Mouse (Mus musculus): Measurements from ENCODE around the gene Ccsap. TPM values are rescaled to one million over a fixed set of nuclear protein-coding genes. Genes with fewer than 3 reads are reported as not detected.

Ccsap gene
- polyA plus RNA-seq, 1 experiment = 2.3 TPM

DNA sequence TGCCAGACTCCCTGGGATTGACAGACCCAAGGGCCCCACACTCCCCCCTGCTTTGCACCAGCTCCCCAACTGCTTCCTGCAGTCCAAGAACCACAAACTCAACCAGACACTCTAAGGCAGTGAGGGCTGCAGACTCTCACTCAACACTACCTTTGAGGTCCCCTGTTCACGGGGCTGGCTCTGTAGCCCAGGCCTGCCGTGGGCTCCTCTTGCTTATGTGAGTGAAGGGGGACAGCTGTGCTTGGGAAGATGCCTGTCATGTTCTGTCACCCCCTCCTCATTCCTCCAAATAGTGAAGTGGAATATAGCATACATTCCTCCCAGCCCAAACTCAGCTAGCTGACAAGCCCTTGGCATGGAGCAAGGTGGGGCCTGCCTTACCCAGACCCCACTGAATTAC is 22.4 kb upstream of the Ccsap start:
- TF ChIP-seq REST (IDR thresholded peaks at IDR 0.05; ENCODE audit: insufficient read depth, insufficient read length) (no peak), POLR2A (IDR thresholded peaks at IDR 0.05; ENCODE audit: insufficient read length, low read depth) (peak; percentile 12), MYOG (IDR thresholded peaks at IDR 0.05; ENCODE audit: control insufficient read depth in 1 of 3, insufficient read depth in 1 of 3, insufficient read length in 2 of 3, low read depth in 2 of 3) (peak in 1 of 3 experiments; percentile 77), SRF (IDR thresholded peaks at IDR 0.05; ENCODE audit: control insufficient read depth, insufficient read length, low read depth) (no peak), CEBPB (IDR thresholded peaks at IDR 0.05; ENCODE audit: insufficient read depth, poor library complexity, severe bottlenecking) (no peak), E2F4 (IDR thresholded peaks at IDR 0.05; ENCODE audit: insufficient read depth) (no peak), POLR2AphosphoS2 (IDR thresholded peaks at IDR 0.05; ENCODE audit: insufficient read length, low read depth) (no peak), MYOD1 (IDR thresholded peaks at IDR 0.05; ENCODE audit: control insufficient read depth in 1 of 3, insufficient read length in 2 of 3, low read depth in 2 of 3) (peak in 2 of 3 experiments; percentile 55 to 82), MAX (IDR thresholded peaks at IDR 0.05; ENCODE audit: low read depth) (no peak), TCF3 (IDR thresholded peaks at IDR 0.05; ENCODE audit: insufficient read length, low read depth) (no peak)
- Histone ChIP-seq H3K4me2 (ENCODE audit: low read depth) (peak overlapping the region; percentile 46), H3K79me2 (ENCODE audit: control insufficient read depth, insufficient read depth) (no peaks in the 10 kb centered on the region), H3K27me3 (ENCODE audit: control insufficient read depth, insufficient read depth, insufficient read length) (no peaks in the 10 kb centered on the region), H3K4me3 (no peak overlapping the region), H3K36me3 (ENCODE audit: control insufficient read depth, insufficient read depth) (no peaks in the 10 kb centered on the region), H3ac (ENCODE audit: control insufficient read depth, insufficient read length) (no peak overlapping the region)

DNA sequence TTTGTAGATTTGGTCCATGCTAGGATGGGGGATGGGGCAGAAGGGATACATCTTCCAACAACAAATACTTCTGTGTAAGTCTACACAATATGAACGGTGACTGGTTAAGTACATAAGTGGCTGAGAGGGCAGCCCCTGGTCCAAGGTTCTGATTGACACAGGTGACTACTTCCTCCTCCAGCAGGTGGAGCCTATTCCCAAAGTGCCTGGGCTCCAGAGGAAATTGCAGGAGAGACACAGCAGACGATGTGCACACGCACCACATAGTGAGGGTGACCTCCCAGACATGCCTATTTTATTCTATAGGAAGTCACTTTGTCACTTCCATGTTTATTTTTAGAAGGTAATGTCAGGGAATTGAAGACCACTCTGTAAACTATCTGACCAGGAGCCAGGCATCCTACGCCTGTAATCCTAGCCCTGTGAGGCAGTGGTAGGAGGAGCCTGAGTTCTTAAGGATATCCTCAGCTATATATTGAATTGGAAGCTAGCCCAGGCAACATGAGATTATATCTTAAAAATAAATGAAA is 20.9 kb upstream of the Ccsap start:
- Histone ChIP-seq H3K27me3 (ENCODE audit: control insufficient read depth, insufficient read depth, insufficient read length) (no peaks in the 10 kb centered on the region), H3K79me2 (ENCODE audit: control insufficient read depth, insufficient read depth) (no peaks in the 10 kb centered on the region), H3K4me2 (ENCODE audit: low read depth) (no peak overlapping the region), H3ac (ENCODE audit: control insufficient read depth, insufficient read length) (no peak overlapping the region), H3K36me3 (ENCODE audit: control insufficient read depth, insufficient read depth) (no peaks in the 10 kb centered on the region), H3K4me3 (no peak overlapping the region)
- TF ChIP-seq TCF12 (IDR thresholded peaks at IDR 0.05; ENCODE audit: insufficient read depth, poor library complexity, severe bottlenecking) (no peak), MYOD1 (IDR thresholded peaks at IDR 0.05; ENCODE audit: control insufficient read depth in 1 of 3, insufficient read length in 2 of 3, low read depth in 2 of 3) (no peak), CEBPB (IDR thresholded peaks at IDR 0.05; ENCODE audit: insufficient read depth, poor library complexity, severe bottlenecking) (no peak), SRF (IDR thresholded peaks at IDR 0.05; ENCODE audit: control insufficient read depth, insufficient read length, low read depth) (no peak), USF1 (IDR thresholded peaks at IDR 0.05; ENCODE audit: low read depth) (no peak), MYOG (IDR thresholded peaks at IDR 0.05; ENCODE audit: control insufficient read depth in 1 of 3, insufficient read depth in 1 of 3, insufficient read length in 2 of 3, low read depth in 2 of 3) (no peak)

DNA sequence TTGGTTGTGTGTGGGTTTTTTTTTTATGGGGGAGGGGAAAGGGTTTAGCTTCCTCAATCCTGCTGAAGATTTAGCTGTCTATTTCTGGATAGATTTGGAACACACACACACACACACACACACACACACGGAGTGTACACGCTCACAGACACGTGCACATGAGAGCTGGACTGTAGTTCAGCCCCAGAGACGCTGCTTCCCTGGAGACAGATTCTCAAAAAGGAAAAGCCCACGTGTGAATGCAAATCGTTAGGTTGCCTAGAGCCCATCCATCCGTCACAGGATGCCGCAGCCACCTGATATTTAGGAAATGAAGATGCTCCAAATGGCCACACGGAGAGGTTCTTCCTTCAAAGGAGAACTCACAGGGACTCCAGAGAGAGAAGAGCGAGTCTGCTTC is 20.3 kb upstream of the Ccsap start:
- TF ChIP-seq POLR2A (IDR thresholded peaks at IDR 0.05; ENCODE audit: insufficient read length, low read depth) = no peak
- TF ChIP-seq SRF (IDR thresholded peaks at IDR 0.05; ENCODE audit: control insufficient read depth, insufficient read length, low read depth) = no peak
- no peak for TF ChIP-seq POLR2AphosphoS2 (IDR thresholded peaks at IDR 0.05; ENCODE audit: insufficient read length, low read depth)
- TF ChIP-seq MYOG (IDR thresholded peaks at IDR 0.05; ENCODE audit: control insufficient read depth in 1 of 3, insufficient read depth in 1 of 3, insufficient read length in 2 of 3, low read depth in 2 of 3) = no peak
- TF ChIP-seq MYOD1 (IDR thresholded peaks at IDR 0.05; ENCODE audit: control insufficient read depth in 1 of 3, insufficient read length in 2 of 3, low read depth in 2 of 3) = no peak
- TF ChIP-seq USF1 (IDR thresholded peaks at IDR 0.05; ENCODE audit: low read depth) = no peak
- no peak for TF ChIP-seq CEBPB (IDR thresholded peaks at IDR 0.05; ENCODE audit: insufficient read depth, poor library complexity, severe bottlenecking)
- Histone ChIP-seq H3ac (ENCODE audit: control insufficient read depth, insufficient read length) (no peak overlapping the region), H3K27me3 (ENCODE audit: control insufficient read depth, insufficient read depth, insufficient read length) (no peaks in the 10 kb centered on the region), H3K79me2 (ENCODE audit: control insufficient read depth, insufficient read depth) (no peaks in the 10 kb centered on the region), H3K4me3 (no peak overlapping the region), H3K36me3 (ENCODE audit: control insufficient read depth, insufficient read depth) (no peaks in the 10 kb centered on the region), H3K4me2 (ENCODE audit: low read depth) (no peak overlapping the region)

DNA sequence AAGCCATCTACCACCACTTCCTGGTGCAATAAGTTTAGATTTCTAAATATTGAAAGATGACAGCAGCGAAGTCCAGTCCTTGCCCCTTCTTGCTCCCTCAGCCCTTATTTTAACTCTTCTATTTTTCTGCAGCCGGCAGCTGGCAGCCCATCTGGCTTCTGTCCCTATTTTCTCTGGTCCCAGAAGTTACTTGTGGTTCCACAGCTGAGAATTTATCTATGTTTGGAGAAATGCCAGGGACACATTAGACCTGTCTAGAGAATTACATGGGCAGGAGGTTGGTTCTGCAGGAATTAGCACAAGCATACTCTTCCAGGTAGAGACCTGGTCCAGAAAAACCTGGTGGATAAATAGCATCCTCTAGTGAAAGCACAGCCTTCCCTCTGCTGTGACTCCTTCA is 17.9 kb upstream of the Ccsap start:
- H3ac ChIP-seq (ENCODE audit: control insufficient read depth, insufficient read length) = no peak overlapping the region
- no peaks in the 10 kb centered on the region for H3K79me2 ChIP-seq (ENCODE audit: control insufficient read depth, insufficient read depth)
- H3K4me3 ChIP-seq = no peak overlapping the region
- H3K27me3 ChIP-seq (ENCODE audit: control insufficient read depth, insufficient read depth, insufficient read length) = no peaks in the 10 kb centered on the region
- TF ChIP-seq MYOD1 (IDR thresholded peaks at IDR 0.05; ENCODE audit: control insufficient read depth in 1 of 3, insufficient read length in 2 of 3, low read depth in 2 of 3) (peak in 2 of 3 experiments; percentile 50 to 68), MAX (IDR thresholded peaks at IDR 0.05; ENCODE audit: low read depth) (no peak), TCF12 (IDR thresholded peaks at IDR 0.05; ENCODE audit: insufficient read depth, poor library complexity, severe bottlenecking) (peak; percentile 79), REST (IDR thresholded peaks at IDR 0.05; ENCODE audit: insufficient read depth, insufficient read length) (no peak), MYOG (IDR thresholded peaks at IDR 0.05; ENCODE audit: control insufficient read depth in 1 of 3, insufficient read depth in 1 of 3, insufficient read length in 2 of 3, low read depth in 2 of 3) (peak in 1 of 3 experiments; percentile 89)
- peak overlapping the region; percentile 14 for H3K4me2 ChIP-seq (ENCODE audit: low read depth)
- no peaks in the 10 kb centered on the region for H3K36me3 ChIP-seq (ENCODE audit: control insufficient read depth, insufficient read depth)

DNA sequence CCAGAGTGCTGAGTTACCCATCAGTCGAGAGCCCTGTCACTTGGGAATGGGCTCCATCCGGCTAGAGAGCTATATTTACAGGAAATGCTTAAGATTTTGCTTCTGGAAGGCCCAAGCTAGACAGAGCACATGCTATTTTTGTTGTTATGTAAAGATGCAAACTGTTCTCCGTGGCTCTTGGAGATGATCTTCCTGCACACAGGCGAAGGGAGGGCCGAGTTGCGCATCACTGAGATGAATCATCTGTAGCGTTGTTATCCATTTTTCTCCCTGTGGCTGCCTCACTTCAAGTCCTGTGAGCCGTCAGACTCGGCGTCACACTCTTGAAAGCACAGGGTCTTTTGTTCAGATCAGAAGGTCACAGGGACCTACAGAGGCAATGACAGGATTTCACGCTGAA is 14.3 kb upstream of the Ccsap start:
- Histone ChIP-seq H3K79me2 (ENCODE audit: control insufficient read depth, insufficient read depth) (no peaks in the 10 kb centered on the region), H3K4me3 (no peak overlapping the region), H3K27me3 (ENCODE audit: control insufficient read depth, insufficient read depth, insufficient read length) (no peaks in the 10 kb centered on the region), H3K4me2 (ENCODE audit: low read depth) (no peak overlapping the region), H3K36me3 (ENCODE audit: control insufficient read depth, insufficient read depth) (no peaks in the 10 kb centered on the region), H3ac (ENCODE audit: control insufficient read depth, insufficient read length) (no peak overlapping the region)
- TF ChIP-seq REST (IDR thresholded peaks at IDR 0.05; ENCODE audit: insufficient read depth, insufficient read length) (no peak), SRF (IDR thresholded peaks at IDR 0.05; ENCODE audit: control insufficient read depth, insufficient read length, low read depth) (no peak), E2F4 (IDR thresholded peaks at IDR 0.05; ENCODE audit: insufficient read depth) (no peak), CEBPB (IDR thresholded peaks at IDR 0.05; ENCODE audit: insufficient read depth, poor library complexity, severe bottlenecking) (no peak), USF1 (IDR thresholded peaks at IDR 0.05; ENCODE audit: low read depth) (no peak), POLR2A (IDR thresholded peaks at IDR 0.05; ENCODE audit: insufficient read length, low read depth) (no peak), TCF3 (IDR thresholded peaks at IDR 0.05; ENCODE audit: insufficient read length, low read depth) (no peak)

All from myocyte (in vitro differentiated cells).